Mouse (Mus musculus) cortical plate, adult 2 months (tissue): ENCODE data around the gene Etl4.

ENCODE experiments used
- CTCF ChIP-seq: fragments of 200-500 bp; IDR thresholded peaks from 2 replicates; pipeline ENCODE4 v1.5.1; 2011; ENCODE audit warnings: mild to moderate bottlenecking, control low read depth, low read length; ENCODE audit not compliant: insufficient read depth; ENCODE audit errors: extremely low read depth
- POLR2A ChIP-seq: fragments of 200-500 bp; IDR thresholded peaks from 2 replicates; pipeline ENCODE4 v1.6.1; 2011; ENCODE audit warnings: mild to moderate bottlenecking, low read length, control low read depth; ENCODE audit not compliant: insufficient read depth; ENCODE audit errors: extremely low read depth

DNA sequence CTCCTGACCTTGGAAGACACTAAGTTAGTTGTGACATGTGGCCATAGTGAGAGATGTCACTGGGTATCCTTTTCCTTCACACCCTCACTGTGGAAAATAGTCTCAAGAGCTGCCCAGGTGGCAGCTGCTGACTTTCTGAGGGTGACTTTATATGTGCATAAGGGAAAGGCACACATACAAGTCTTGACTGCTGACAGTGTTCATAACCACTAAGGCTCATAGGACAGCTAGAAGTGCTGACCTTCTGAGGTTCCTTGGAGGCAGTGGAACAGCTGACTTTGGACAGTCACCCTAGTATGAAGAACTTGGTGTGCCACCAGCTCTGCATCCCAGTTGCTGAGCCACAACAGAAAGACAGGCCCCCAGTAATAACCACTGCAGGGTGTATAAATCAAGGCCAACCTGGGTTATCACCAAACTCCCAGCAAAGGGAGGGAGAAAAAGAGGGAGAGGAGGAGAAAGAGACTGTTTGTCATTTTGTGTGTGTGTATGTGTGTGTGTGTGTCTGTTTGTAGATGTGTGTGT lies 855.0 kb downstream of the Etl4 start:
- TF ChIP-seq CTCF (no peak), POLR2A (no peak)
